Mouse (Mus musculus): ENCODE results near the gene Gm20388.

Gene Gm20388

DNA sequence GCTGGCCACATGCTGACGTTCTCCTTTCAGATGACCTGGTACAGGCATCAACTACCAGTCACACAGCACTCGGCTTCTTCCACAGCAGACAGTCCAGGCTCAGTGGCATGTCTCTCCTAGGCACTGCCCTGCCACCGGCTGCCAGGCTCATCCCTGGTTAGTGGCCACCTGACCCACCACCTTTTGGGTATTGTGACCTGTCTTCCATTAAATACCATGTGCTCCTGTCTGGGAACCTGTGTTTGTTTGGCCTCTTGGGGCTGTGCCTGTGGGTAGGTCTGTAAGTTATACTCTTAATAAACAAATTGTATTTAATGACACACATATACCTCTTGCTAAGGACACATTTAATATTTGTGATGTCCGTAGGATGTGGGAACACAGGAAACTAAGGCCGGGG, 460.5 kb downstream of the Gm20388 start:
- DNase-seq (ENCODE audit: low spot score), result no peak

DNA sequence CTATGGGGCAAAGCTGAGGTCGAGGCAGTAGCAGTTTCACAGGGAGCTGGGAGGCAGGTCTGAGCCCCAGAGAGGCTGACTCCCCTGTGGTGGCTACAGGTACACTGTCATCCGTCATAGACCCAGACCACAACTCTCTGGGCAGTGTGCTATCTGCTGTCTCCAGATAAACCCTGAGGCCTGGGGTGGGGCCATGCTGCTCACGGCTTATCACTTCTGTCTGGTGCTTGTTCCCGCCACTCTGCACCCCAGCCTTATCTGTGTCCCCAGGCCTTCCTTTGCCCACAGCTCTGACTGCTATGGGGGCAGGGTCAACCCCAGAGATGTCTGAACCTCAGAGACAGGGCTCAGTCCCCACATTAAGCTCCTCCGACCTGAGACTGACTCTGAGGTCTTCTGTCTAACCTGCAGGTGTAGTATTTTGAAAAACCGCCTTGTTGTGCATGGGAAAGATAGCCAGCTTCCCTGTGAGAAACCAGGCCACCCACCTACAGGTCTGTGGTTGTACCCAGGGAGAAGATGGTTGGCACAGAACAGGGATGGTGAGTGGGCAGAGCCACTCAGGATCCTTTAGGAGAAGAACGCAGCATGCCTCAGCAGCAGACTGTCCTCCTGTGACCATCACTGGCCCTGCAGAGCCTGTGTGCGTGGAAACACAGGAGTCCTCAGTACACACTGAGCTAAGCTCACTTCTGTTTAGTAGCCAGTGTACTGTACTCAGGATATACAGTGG, 461.2 kb downstream of the Gm20388 start:
- no peak for DNase-seq (ENCODE audit: low spot score)

GRCm38 (mm10) chr8:120372684-120373083, 462.0 kb downstream of the Gm20388 start:
- DNase-seq (ENCODE audit: low spot score), result no peak

DNA sequence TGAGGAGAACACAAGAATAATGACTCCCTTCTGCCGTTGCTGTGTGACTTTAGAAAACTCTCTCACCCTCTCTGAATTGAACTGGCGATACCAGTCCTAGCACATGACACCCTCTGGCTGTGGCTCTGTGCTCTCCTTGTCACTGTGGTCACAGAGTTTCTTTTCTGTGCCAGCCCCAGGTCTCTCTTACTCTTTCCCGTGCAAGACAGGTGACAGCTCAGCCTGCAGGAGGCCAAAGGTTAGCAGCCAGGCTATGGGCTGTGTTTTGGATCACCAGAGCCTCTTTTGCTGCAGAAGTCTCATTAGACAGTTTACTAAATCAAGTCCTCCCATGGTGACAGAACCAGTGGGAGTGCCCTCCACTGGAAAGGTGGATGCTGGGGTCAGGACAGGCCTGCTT, 463.0 kb downstream of the Gm20388 start:
- no peak for DNase-seq (ENCODE audit: low spot score)

- no peak for DNase-seq (ENCODE audit: low spot score)
These were observed 463.4 kb downstream of the Gm20388 start for GRCm38 (mm10) chr8:120374070-120374469.

GRCm38 (mm10) chr8:120374514-120374913, 463.9 kb downstream of the Gm20388 start:
- DNase-seq (ENCODE audit: low spot score), result no peak

DNA sequence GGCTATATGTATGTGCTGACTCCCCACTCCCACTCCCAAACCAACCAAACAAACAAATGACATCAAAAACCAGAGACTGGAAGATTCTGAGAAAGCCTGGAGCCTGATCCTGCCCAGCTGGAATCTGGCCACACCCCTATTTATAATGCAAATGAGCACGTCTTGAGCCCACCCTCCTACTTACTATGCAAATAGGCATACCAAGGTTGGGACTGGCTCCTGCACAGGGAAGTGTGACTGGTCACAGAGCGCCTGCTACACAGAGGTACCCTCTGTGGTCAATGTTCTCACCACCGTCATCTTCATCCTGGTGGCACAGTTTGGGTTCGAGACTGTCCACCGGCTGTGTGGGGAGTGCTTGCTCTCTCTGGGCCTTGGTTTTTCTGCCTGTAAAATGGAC, 464.5 kb downstream of the Gm20388 start:
- no peak for DNase-seq (ENCODE audit: low spot score)

- DNase-seq (ENCODE audit: low spot score), result no peak
These were observed 465.6 kb downstream of the Gm20388 start for GRCm38 (mm10) chr8:120376215-120376614.

- no peak for DNase-seq (ENCODE audit: low spot score)
These were observed 466.5 kb downstream of the Gm20388 start for GRCm38 (mm10) chr8:120376847-120377802.

DNA sequence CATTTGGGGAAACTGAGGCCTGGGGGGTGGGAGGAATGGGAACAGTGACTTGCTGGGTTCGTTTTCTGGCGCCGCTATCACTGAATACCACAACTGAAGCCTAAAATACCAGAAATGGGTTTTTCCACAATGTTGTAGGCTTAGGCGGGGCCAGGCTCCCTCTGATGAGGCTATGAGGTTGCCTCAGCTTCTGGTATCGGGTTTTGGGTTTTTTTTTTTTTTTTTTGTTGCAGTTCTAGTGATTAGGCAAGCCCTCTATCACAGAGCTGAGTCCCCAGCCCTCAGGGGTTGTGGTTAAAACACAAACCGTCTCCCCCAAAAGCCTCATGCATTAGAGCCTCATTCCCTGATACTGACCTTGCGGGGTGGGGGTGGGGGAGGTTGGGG, 467.2 kb downstream of the Gm20388 start:
- DNase-seq (ENCODE audit: low spot score), result no peak

DNA sequence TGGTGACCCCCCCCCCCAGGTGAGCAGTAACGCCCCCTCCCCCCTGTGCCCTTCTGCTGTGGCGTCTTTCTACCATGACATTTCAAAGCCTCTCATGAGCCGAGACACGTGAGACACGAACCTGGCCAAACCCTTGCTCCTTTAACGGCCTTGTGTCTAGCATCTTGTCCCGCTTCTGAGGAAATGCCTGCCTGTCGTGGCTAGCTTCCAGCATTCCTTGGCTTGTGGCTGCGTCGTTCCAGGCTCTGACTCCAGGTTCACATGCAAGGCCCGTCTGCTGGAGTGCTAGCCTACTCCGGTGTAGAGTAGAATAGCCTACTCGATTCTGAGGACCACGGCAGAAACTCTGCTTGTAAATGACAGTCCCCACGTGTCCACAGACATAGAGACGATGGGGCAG, 467.7 kb downstream of the Gm20388 start:
- peak; percentile 46 for DNase-seq (ENCODE audit: low spot score)

GRCm38 (mm10) chr8:120379015-120379414, 468.4 kb downstream of the Gm20388 start:
- no peak for DNase-seq (ENCODE audit: low spot score)

- no peak for DNase-seq (ENCODE audit: low spot score)
These were observed 471.2 kb downstream of the Gm20388 start for GRCm38 (mm10) chr8:120381865-120382264.

- DNase-seq (ENCODE audit: low spot score), result peak; percentile 81
These were observed 472.0 kb downstream of the Gm20388 start for GRCm38 (mm10) chr8:120382436-120383203.

DNA sequence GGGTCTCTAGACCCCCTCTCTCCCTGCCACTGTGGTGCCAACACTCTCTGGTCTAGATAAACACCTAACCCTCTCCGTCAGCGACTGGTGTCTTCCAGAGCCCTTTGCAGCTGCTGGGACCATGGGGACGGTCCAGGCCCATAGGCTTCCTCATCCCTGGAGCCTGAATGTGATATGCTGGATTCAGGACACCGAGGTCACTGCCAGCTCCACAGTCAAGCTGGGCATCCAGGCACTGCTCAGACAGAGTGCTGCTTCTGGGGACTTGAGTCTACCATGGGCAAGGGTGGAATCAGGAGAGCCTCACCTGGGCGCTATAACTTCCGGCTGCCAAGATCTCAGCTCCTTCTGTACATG, 472.5 kb downstream of the Gm20388 start:
- no peak for DNase-seq (ENCODE audit: low spot score)

GRCm38 (mm10) chr8:120383713-120384112, 473.1 kb downstream of the Gm20388 start:
- DNase-seq (ENCODE audit: low spot score), result no peak

DNA sequence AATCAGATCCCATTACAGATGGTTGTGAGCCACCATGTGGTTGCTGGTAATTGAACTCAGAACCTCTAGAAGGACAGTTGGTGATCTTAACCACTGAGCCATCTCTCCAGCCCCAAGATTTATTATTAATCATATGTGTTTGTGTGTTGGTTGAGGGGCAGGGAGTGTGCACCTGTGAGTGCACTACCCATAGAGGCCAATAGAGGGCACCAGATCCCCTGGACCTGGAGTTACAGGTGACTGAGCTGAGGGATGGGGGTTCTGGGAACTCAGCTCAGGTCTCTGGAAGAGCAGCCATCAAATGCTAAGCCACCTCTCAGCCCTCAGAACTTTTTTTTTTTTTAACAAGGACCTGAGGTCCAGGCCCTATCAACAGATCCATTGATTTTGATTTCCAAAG, 474.1 kb downstream of the Gm20388 start:
- DNase-seq (ENCODE audit: low spot score), result no peak

GRCm38 (mm10) chr8:120388246-120388645, 477.6 kb downstream of the Gm20388 start:
- no peak for DNase-seq (ENCODE audit: low spot score)

DNA sequence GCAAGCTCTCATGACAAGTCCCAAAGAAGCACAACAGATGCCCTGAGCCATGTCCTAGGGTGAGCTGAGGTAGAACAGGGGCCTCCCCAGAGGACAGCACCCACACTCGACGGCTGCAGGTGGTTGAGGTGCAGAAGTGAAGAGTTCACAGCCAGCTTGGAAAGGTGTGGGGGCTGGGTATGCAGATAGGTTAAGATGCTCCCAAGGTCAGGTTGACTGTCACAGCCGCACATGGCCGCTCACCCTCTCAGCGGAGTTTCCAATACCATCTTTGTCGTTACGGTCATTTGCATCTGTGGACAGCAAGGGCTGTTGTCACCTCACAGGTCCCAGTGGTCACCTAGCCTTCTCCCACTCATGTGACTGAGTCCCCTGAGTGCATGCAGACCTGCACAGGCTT, 480.0 kb downstream of the Gm20388 start:
- DNase-seq (ENCODE audit: low spot score), result no peak

DNA sequence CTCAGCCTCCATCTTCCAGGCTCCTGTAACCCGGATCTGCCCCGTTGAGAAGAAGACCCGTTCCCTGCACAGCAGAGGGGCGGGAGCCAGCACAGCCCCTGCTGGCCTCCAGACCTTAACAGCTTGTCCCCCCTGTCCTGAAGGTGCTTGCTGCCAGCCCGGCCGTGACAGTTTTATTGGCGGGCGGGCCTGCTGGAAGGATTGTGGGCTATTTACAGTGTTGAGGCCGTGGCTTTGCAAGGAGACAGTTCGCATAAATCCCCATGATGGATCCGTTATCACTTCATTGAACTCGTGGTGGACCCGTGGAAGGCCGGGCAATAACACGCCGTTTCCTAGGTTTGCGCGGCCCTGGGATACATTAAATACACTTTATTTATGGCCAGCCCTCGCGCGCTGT, 481.2 kb downstream of the Gm20388 start:
- no peak for DNase-seq (ENCODE audit: low spot score)

GRCm38 (mm10) chr8:120393085-120393484, 482.4 kb downstream of the Gm20388 start:
- DNase-seq (ENCODE audit: low spot score), result no peak

DNA sequence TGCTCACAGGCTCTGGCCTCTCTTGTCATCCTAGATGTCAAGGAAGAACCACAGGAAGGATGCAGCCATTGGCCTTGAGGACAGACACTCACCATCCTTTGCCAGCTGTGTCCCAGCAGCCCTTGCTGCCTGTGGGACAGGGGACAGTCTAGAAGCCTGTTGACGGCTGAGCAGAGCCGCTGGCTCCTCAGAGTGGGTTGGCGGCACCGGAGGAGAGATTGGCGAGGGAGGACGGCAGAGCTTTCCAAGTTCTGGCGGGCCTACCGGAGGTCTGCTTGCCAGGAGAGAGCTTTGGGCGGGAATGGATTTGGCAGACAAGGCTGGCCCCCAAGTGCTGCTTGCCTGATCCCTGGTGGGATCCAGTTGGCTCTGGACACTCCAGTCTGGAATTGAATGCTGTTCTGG, 483.2 kb downstream of the Gm20388 start:
- no peak for DNase-seq (ENCODE audit: low spot score)

DNA sequence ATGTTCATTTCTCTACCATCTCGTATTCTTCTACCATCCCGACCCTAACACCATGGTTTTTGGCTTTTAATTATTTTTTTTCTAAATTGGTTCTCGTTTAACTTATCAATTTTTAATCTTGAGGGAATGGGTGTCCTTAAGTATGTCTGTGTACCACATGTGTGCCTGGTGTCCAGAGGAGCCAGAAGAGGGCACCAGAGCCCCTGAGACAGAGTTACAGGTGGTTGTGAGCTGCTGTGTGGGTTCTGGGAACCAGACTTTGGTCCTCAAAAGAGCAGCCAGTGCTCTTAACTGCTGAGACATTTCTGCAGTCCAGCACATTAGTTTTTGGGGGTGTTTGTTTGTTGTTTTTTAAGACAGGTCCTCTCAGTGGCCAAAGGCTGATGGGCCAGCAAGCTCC, 485.3 kb downstream of the Gm20388 start:
- DNase-seq (ENCODE audit: low spot score), result no peak
